Comparison of ENCODE assay signal across 9 mouse cellular contexts in the genomic region with DNA sequence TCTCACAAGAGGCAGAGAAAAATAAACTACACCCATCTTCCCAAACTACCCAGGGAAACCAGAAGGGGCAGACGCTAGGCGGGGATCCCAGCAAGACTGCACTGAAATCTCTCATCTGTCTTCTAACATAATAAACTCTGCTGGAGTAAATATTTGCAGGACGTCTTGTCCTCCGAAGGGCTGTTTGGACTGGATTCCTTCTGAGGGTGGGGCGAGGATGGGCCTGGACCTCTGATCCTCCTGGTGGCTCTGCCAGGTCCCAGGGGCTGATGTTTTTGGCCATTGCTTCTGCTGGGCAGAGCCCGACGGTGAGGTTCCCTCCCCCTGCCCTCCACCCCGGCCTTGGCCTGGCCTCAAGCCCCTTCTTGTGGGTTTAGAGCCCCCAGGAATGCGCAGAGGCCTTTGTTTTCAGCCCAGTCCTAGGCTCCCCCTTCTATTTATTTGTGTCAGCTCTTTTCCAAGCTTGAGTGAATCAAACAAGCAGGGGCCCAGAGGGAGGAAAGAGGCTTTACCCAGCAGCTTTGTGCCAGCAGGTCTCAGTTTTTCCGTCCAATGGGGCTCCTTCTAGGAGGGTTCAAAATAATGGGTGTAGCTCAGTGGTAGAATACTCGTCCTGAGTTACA. TPM values are rescaled to one million over a fixed set of nuclear protein-coding genes. Genes with fewer than 3 reads are reported as not detected.
A peak's percentile ranks its signal among the peaks of the same experiment; 100 is the strongest.
DNase-seq lines count a peak whose midpoint lies in the region; ATAC-seq and TF ChIP-seq lines count a peak whose summit lies in the region.
"Had no signal": no experiment of that assay in that cellular context is flagged by ENCODE, and none has a peak within 500 bp of the region (broad histone marks: within the 10 kb centered on the region; RNA-seq: fewer than 3 reads in every experiment).

No protein-coding gene starts in this region.

- H3K9ac ChIP-seq in forebrain, postnatal 0 days, result no peak overlapping the region
- H3K9ac ChIP-seq in hindbrain, embryonic 13.5 days, result no peak overlapping the region
- H3K9ac ChIP-seq in liver, embryonic 11.5 days (ENCODE audit: low read depth, low read length), result no peak overlapping the region
- peak overlapping the region; percentile 49; the same call in 1 of the 2 replicates for H3K9ac ChIP-seq in neural tube, embryonic 12.5 days

- no peaks in the 10 kb centered on the region for H3K36me3 ChIP-seq in forebrain, postnatal 0 days (ENCODE audit: insufficient read depth)
- no peaks in the 10 kb centered on the region for H3K36me3 ChIP-seq in hindbrain, embryonic 13.5 days
- no peaks in the 10 kb centered on the region for H3K36me3 ChIP-seq in liver, embryonic 11.5 days (ENCODE audit: control insufficient read depth, insufficient read depth, low read length)
- H3K36me3 ChIP-seq in neural tube, embryonic 12.5 days, result no peaks in the 10 kb centered on the region

- ATAC-seq in forebrain, postnatal 0 days, result peak; percentile 66
- ATAC-seq in hindbrain, embryonic 13.5 days (ENCODE audit: low FRiP score), result peak; percentile 55
- no peak for ATAC-seq in liver, embryonic 11.5 days (replicated peaks; ENCODE audit: low FRiP score)
- ATAC-seq in neural tube, embryonic 12.5 days (ENCODE audit: low FRiP score, low read depth), result peak; percentile 35; the same call in 1 of the 2 replicates

- peak; percentile 57 for TF ChIP-seq CTCF in layer of hippocampus, adult 2 months (conservative IDR thresholded peaks at IDR 0.05)
- TF ChIP-seq CTCF in forebrain, postnatal 0 days (IDR thresholded peaks at IDR 0.05; ENCODE audit: low read depth), result peak; percentile 26; the same call in 1 of the 2 replicates

- no peaks in the 10 kb centered on the region for H3K27me3 ChIP-seq in forebrain, postnatal 0 days (ENCODE audit: insufficient read depth, low read length)
- H3K27me3 ChIP-seq in hindbrain, embryonic 13.5 days, result no peaks in the 10 kb centered on the region
- no peaks in the 10 kb centered on the region for H3K27me3 ChIP-seq in liver, embryonic 11.5 days (replicated peaks; ENCODE audit: control insufficient read depth, insufficient read depth, low read length)
- H3K27me3 ChIP-seq in neural tube, embryonic 12.5 days (replicated peaks), result no peaks in the 10 kb centered on the region

- no peaks in the 10 kb centered on the region for H3K9me3 ChIP-seq in forebrain, postnatal 0 days (ENCODE audit: low read length)
- H3K9me3 ChIP-seq in hindbrain, embryonic 13.5 days, result no peaks in the 10 kb centered on the region
- no peaks in the 10 kb centered on the region for H3K9me3 ChIP-seq in liver, embryonic 11.5 days (ENCODE audit: control insufficient read depth, low read length)
- no peaks in the 10 kb centered on the region for H3K9me3 ChIP-seq in neural tube, embryonic 12.5 days

- no peak for DNase-seq in layer of hippocampus, adult 2 months (ENCODE audit: low spot score in 2 of 2)
- DNase-seq in layer of hippocampus, postnatal 14 days (ENCODE audit: low spot score in 2 of 2), result no peak
- DNase-seq in forebrain, postnatal 0 days, result peak; percentile 54
- DNase-seq in liver, embryonic 11.5 days (ENCODE audit: low spot score), result peak; percentile 25
- no peak for DNase-seq in thymus, postnatal 36 days
- no peak for DNase-seq in left cerebral cortex, adult 18-20 months (ENCODE audit: low spot score in 2 of 2)

- H3K27ac ChIP-seq in layer of hippocampus, adult 2 months, result peak overlapping the region; percentile 49; the same call in 1 of the 2 replicates
- peak overlapping the region; percentile 79 for H3K27ac ChIP-seq in forebrain, postnatal 0 days (ENCODE audit: low read depth, low read length)
- peak overlapping the region; percentile 80 for H3K27ac ChIP-seq in hindbrain, embryonic 13.5 days
- peak overlapping the region; percentile 62 for H3K27ac ChIP-seq in liver, embryonic 11.5 days (ENCODE audit: low read depth, low read length)
- no peak overlapping the region for H3K27ac ChIP-seq in neural tube, embryonic 12.5 days

- WGBS in forebrain, postnatal 0 days, result 15% methylated on average over 11 of the region's 11 CpGs
- 14% methylated on average over 11 of the region's 11 CpGs for WGBS in hindbrain, embryonic 13.5 days
- 47% methylated on average over 11 of the region's 11 CpGs for WGBS in liver, embryonic 11.5 days
- WGBS in neural tube, embryonic 12.5 days, result 18% methylated on average over 11 of the region's 11 CpGs

- no peaks in the 10 kb centered on the region for H3K4me1 ChIP-seq in forebrain, postnatal 0 days (ENCODE audit: insufficient read depth)
- H3K4me1 ChIP-seq in hindbrain, embryonic 13.5 days (replicated peaks), result peaks cover 33% of the 10 kb centered on the region
- H3K4me1 ChIP-seq in liver, embryonic 11.5 days (replicated peaks; ENCODE audit: control insufficient read depth, insufficient read depth, low read length), result peaks cover 12% of the 10 kb centered on the region
- H3K4me1 ChIP-seq in neural tube, embryonic 12.5 days, result peaks cover 26% of the 10 kb centered on the region

- no peak overlapping the region for H3K4me3 ChIP-seq in layer of hippocampus, adult 2 months
- H3K4me3 ChIP-seq in forebrain, postnatal 0 days (ENCODE audit: low read depth, low read length), result no peak overlapping the region
- no peak overlapping the region for H3K4me3 ChIP-seq in hindbrain, embryonic 13.5 days
- H3K4me3 ChIP-seq in liver, embryonic 11.5 days (ENCODE audit: low read depth, low read length), result no peak overlapping the region
- no peak overlapping the region for H3K4me3 ChIP-seq in neural tube, embryonic 12.5 days

- H3K4me2 ChIP-seq in forebrain, postnatal 0 days (ENCODE audit: low read depth), result no peak overlapping the region
- no peak overlapping the region for H3K4me2 ChIP-seq in hindbrain, embryonic 13.5 days
- H3K4me2 ChIP-seq in liver, embryonic 11.5 days, result no peak overlapping the region; the same call in none of the 2 replicates
- H3K4me2 ChIP-seq in neural tube, embryonic 12.5 days (replicated peaks), result 0 out of 2 replicates have a peak overlapping the region, but pooled peaks have one; percentile 14

RNA-seq across cellular contexts. Expression of a gene that starts 32.6 kb away (rescaled TPM):
- total RNA-seq in layer of hippocampus, adult 2 months (2021), result 10 to 100 TPM; 14.1 to 17.1 TPM
- total RNA-seq in layer of hippocampus, postnatal 14 days (2021), result 10 to 100 TPM in 1 of 2 experiments, 1 to 10 TPM in 1; 7.5 to 10.3 TPM
- total RNA-seq in forebrain, postnatal 0 days (2014; rRNA removed), result 1.4 and 2.2 TPM in 2 replicates
- polyA plus RNA-seq in forebrain, postnatal 0 days (2015; fragmentation: Nextera tagmentation; extraction: Ambion mirVana), result 0.52 and 1.5 TPM in 2 replicates
- 2.0 and 2.6 TPM in 2 replicates for polyA plus RNA-seq in hindbrain, embryonic 13.5 days (2015; fragmentation: Nextera tagmentation; extraction: Ambion mirVana)
- 2.8 and 2.9 TPM in 2 replicates for polyA plus RNA-seq in liver, embryonic 11.5 days (2014; fragmentation: Nextera tagmentation; extraction: Ambion mirVana)
- 2.4 and 2.6 TPM in 2 replicates for polyA plus RNA-seq in neural tube, embryonic 12.5 days (2016; fragmentation: Nextera tagmentation; extraction: Ambion mirVana)
- total RNA-seq in left cerebral cortex, adult 18-20 months (2021), result 1 to 10 TPM; 5.6 to 6.2 TPM

RNA-seq across cellular contexts. Expression of a gene that starts 38.4 kb away (rescaled TPM):
- not detected for total RNA-seq in layer of hippocampus, adult 2 months (2021)
- total RNA-seq in layer of hippocampus, postnatal 14 days (2021), result not detected
- 0.24 and 0.69 TPM in 2 replicates for total RNA-seq in forebrain, postnatal 0 days (2014; rRNA removed)
- polyA plus RNA-seq in forebrain, postnatal 0 days (2015; fragmentation: Nextera tagmentation; extraction: Ambion mirVana), result 0.44 and 0.52 TPM in 2 replicates
- 0.12 and 0.14 TPM in 2 replicates for polyA plus RNA-seq in hindbrain, embryonic 13.5 days (2015; fragmentation: Nextera tagmentation; extraction: Ambion mirVana)
- 0.14 TPM in 1 of 2 replicates, not detected in the other for polyA plus RNA-seq in liver, embryonic 11.5 days (2014; fragmentation: Nextera tagmentation; extraction: Ambion mirVana)
- 0.17 and 0.18 TPM in 2 replicates for polyA plus RNA-seq in neural tube, embryonic 12.5 days (2016; fragmentation: Nextera tagmentation; extraction: Ambion mirVana)
- under 1 TPM; 0.47 to 0.63 TPM for total RNA-seq in left cerebral cortex, adult 18-20 months (2021)
- total RNA-seq: gastrocnemius, postnatal 4 days had no signal

Comparison
In these comparisons a context has a peak if more than half of its experiments do, and no peak if none do; other contexts are left out.
1. DNase-seq: peak in forebrain, postnatal 0 days (single experiment) and liver, embryonic 11.5 days (single experiment); none in layer of hippocampus, adult 2 months (0 of 2), layer of hippocampus, postnatal 14 days (0 of 2), thymus, postnatal 36 days (0 of 2) and left cerebral cortex, adult 18-20 months (0 of 2).